Mouse (Mus musculus) MEL (cell line): ENCODE measurements around the gene Lrrc32. TPM values are rescaled to one million over a fixed set of nuclear protein-coding genes. Genes with fewer than 3 reads are reported as not detected.

Experiments
- DNase-seq: peaks from one replicate; pipeline ENCODE4 v3.0.0; 2011; ENCODE audit warnings: low read depth, low spot score
- H3K27ac ChIP-seq: 2 replicates; pipeline ENCODE4 v1.5.1; 2012; ENCODE audit warnings: low read depth, mild to moderate bottlenecking, control low read depth, low read length, moderate library complexity; ENCODE audit not compliant: control insufficient read depth
- H3K27me3 ChIP-seq, 2 experiments: fragments of 150-350 bp in 1 of 2; sonication (generic) in 1 of 2; 2 replicates each; pipeline ENCODE4 v1.6.1; 2012; ENCODE audit warnings: low read length in 2 of 2, mild to moderate bottlenecking in 2 of 2, improper control_type of control experiment in 1 of 2, moderate library complexity in 1 of 2; ENCODE audit not compliant: insufficient read depth in 2 of 2, control insufficient read depth in 1 of 2
- H3K36me3 ChIP-seq, 2 experiments: 2 replicates each; pipeline ENCODE4 v1.6.1; 2012 to 2014; ENCODE audit warnings: low read length in 2 of 2, improper control_type of control experiment in 1 of 2, inconsistent platforms in 1 of 2, mild to moderate bottlenecking in 1 of 2; ENCODE audit not compliant: insufficient read depth in 2 of 2, control insufficient read depth in 1 of 2
- H3K4me1 ChIP-seq, 2 experiments: fragments of 150-350 bp in 1 of 2; sonication (generic) in 1 of 2; 2 replicates each; pipeline ENCODE4 v1.6.1; 2012; ENCODE audit warnings: low read length in 2 of 2, improper control_type of control experiment in 1 of 2, mild to moderate bottlenecking in 1 of 2; ENCODE audit not compliant: insufficient read depth in 2 of 2, control insufficient read depth in 1 of 2
- H3K4me3 ChIP-seq, 2 experiments: fragments of 150-350 bp in 1 of 2; sonication (generic) in 1 of 2; 2 replicates each; pipeline ENCODE4 v1.5.1; 2012; ENCODE audit warnings: low read depth in 2 of 2, low read length in 2 of 2, mild to moderate bottlenecking in 2 of 2, moderate library complexity in 2 of 2, control low read depth in 1 of 2, improper control_type of control experiment in 1 of 2; ENCODE audit not compliant: control insufficient read depth in 1 of 2, insufficient read depth in 1 of 2
- H3K79me2 ChIP-seq: 2 replicates; pipeline ENCODE4 v1.6.1; 2012; ENCODE audit warnings: mild to moderate bottlenecking, low read length, moderate library complexity; ENCODE audit not compliant: control insufficient read depth, poor library complexity, insufficient read depth
- H3K9ac ChIP-seq: 2 replicates; pipeline ENCODE4 v1.6.1; 2012; ENCODE audit warnings: low read depth, mild to moderate bottlenecking, control low read depth, low read length, moderate library complexity; ENCODE audit not compliant: control insufficient read depth, poor library complexity, severe bottlenecking
- H3K9me3 ChIP-seq: fragments of 150-350 bp; sonication (generic); replicated peaks from 2 replicates; pipeline ENCODE4 v1.6.1; 2012; ENCODE audit warnings: mild to moderate bottlenecking, low read length, improper control_type of control experiment, moderate library complexity; ENCODE audit not compliant: insufficient read depth
- BHLHE40 ChIP-seq: IDR thresholded peaks from 2 replicates; pipeline ENCODE4 v1.6.1; 2012; ENCODE audit warnings: low read depth, mild to moderate bottlenecking, inconsistent platforms, low read length, improper control_type of control experiment, borderline replicate concordance
- CHD1 ChIP-seq: IDR thresholded peaks from 2 replicates; pipeline ENCODE4 v1.6.1; 2012; ENCODE audit warnings: low read depth, mild to moderate bottlenecking, inconsistent platforms, low read length, improper control_type of control experiment
- EP300 ChIP-seq, 2 experiments: IDR thresholded peaks; 2 replicates each; pipeline ENCODE4 v1.6.1; 2011; ENCODE audit warnings: improper control_type of control experiment in 2 of 2, low read length in 2 of 2, low read depth in 1 of 2, mild to moderate bottlenecking in 1 of 2
- ETS1 ChIP-seq: IDR thresholded peaks from 2 replicates; pipeline ENCODE4 v1.6.1; 2012; ENCODE audit warnings: low read depth, mild to moderate bottlenecking, inconsistent platforms, low read length, improper control_type of control experiment, moderate library complexity
- HCFC1 ChIP-seq: IDR thresholded peaks from 2 replicates; pipeline ENCODE4 v1.6.1; 2012; ENCODE audit warnings: low read depth, mild to moderate bottlenecking, inconsistent platforms, low read length, improper control_type of control experiment, moderate library complexity
- JUND ChIP-seq: IDR thresholded peaks from 2 replicates; pipeline ENCODE4 v1.6.1; 2011; ENCODE audit warnings: low read depth, mild to moderate bottlenecking, improper control_type of control experiment, low read length
- KAT2A ChIP-seq: conservative IDR thresholded peaks from 2 replicates; pipeline ENCODE4 v1.6.1; 2012; ENCODE audit warnings: low read depth, low read length, improper control_type of control experiment, inconsistent platforms
- MAFK ChIP-seq: IDR thresholded peaks from 2 replicates; pipeline ENCODE4 v1.6.1; 2011; ENCODE audit warnings: low read depth, mild to moderate bottlenecking, low read length, improper control_type of control experiment, borderline replicate concordance
- MAX ChIP-seq: IDR thresholded peaks from 2 replicates; pipeline ENCODE4 v1.6.1; 2011; ENCODE audit warnings: low read length, improper control_type of control experiment
- MEF2A ChIP-seq: IDR thresholded peaks from 2 replicates; pipeline ENCODE4 v1.6.1; 2014; ENCODE audit warnings: low read depth, mild to moderate bottlenecking, inconsistent platforms, low read length, improper control_type of control experiment; ENCODE audit not compliant: poor library complexity, insufficient replicate concordance, severe bottlenecking; ENCODE audit errors: extremely low read depth
- MXI1 ChIP-seq: IDR thresholded peaks from 2 replicates; pipeline ENCODE4 v1.6.1; 2011; ENCODE audit warnings: mild to moderate bottlenecking, low read depth, low read length, improper control_type of control experiment
- MYC ChIP-seq: IDR thresholded peaks from 2 replicates; pipeline ENCODE4 v1.6.1; 2011; ENCODE audit warnings: low read depth, mild to moderate bottlenecking, low read length, improper control_type of control experiment, moderate library complexity
- NRF1 ChIP-seq: IDR thresholded peaks from 2 replicates; pipeline ENCODE4 v1.6.1; 2014; ENCODE audit warnings: low read depth, mild to moderate bottlenecking, inconsistent platforms, low read length, improper control_type of control experiment, moderate library complexity; ENCODE audit not compliant: poor library complexity, insufficient read depth, severe bottlenecking
- POLR2AphosphoS5 ChIP-seq: IDR thresholded peaks from 2 replicates; pipeline ENCODE4 v1.6.1; 2012; ENCODE audit warnings: low read depth, borderline replicate concordance, mild to moderate bottlenecking, inconsistent platforms, low read length, moderate library complexity, mixed read lengths
- RCOR1 ChIP-seq: IDR thresholded peaks from 2 replicates; pipeline ENCODE4 v1.6.1; 2012; ENCODE audit warnings: low read depth, mild to moderate bottlenecking, inconsistent platforms, low read length, improper control_type of control experiment
- SIN3A ChIP-seq: IDR thresholded peaks from 2 replicates; pipeline ENCODE4 v1.6.1; 2012; ENCODE audit warnings: low read length, improper control_type of control experiment, inconsistent platforms
- SMC3 ChIP-seq: IDR thresholded peaks from 2 replicates; pipeline ENCODE4 v1.6.1; 2011; ENCODE audit warnings: low read depth, low read length, improper control_type of control experiment
- UBTF ChIP-seq: IDR thresholded peaks from 2 replicates; pipeline ENCODE4 v1.6.1; 2012; ENCODE audit warnings: low read depth, mild to moderate bottlenecking, inconsistent platforms, low read length, improper control_type of control experiment, moderate library complexity, borderline replicate concordance; ENCODE audit not compliant: insufficient read depth
- USF1 ChIP-seq: IDR thresholded peaks from 2 replicates; pipeline ENCODE4 v1.6.1; 2014; ENCODE audit warnings: low read depth, mild to moderate bottlenecking, inconsistent platforms, low read length, improper control_type of control experiment, moderate library complexity
- ZC3H11A ChIP-seq: IDR thresholded peaks from 2 replicates; pipeline ENCODE4 v1.6.1; 2012; ENCODE audit warnings: low read depth, mild to moderate bottlenecking, inconsistent platforms, low read length, improper control_type of control experiment
- ZKSCAN1 ChIP-seq: IDR thresholded peaks from 2 replicates; pipeline ENCODE4 v1.6.1; 2012; ENCODE audit warnings: low read depth, mild to moderate bottlenecking, inconsistent platforms, low read length, improper control_type of control experiment, moderate library complexity
- ZMIZ1 ChIP-seq: IDR thresholded peaks from 2 replicates; pipeline ENCODE4 v1.6.1; 2012; ENCODE audit warnings: low read depth, mild to moderate bottlenecking, inconsistent platforms, low read length, improper control_type of control experiment, moderate library complexity
- polyA plus RNA-seq, 2 experiments: library from polyadenylated mRNA; stranded (reverse) in 1 of 2; unstranded in 1 of 2; fragments of >175 nt in 1 of 2; fragments of >200 nt in 1 of 2; gene quantifications; 2 replicates each; pipeline versions ENCODE4 v1.2.1 to v1.2.4; 2012; ENCODE audit warnings: low replicate concordance in 2 of 2, low read depth in 1 of 2; ENCODE audit not compliant: insufficient read length in 2 of 2, insufficient read depth in 1 of 2, missing spikeins in 1 of 2
- total RNA-seq: library from RNA; depleted of rRNA; stranded (reverse); fragments of 300-350 nt; gene quantifications from 2 replicates; pipeline ENCODE4 v1.2.3, GENCODE M21; 2012

Lrrc32 gene
- total and polyA plus RNA-seq, 3 experiments, result not detected

- Histone ChIP-seq H3K36me3 (no peaks in the 10 kb centered on the region), H3K4me3 (no peak overlapping the region), H3K4me1 (no peaks in the 10 kb centered on the region), H3K79me2 (no peaks in the 10 kb centered on the region), H3K9ac (no peak overlapping the region), H3K27me3 (peaks cover 0 to 3% of the 10 kb centered on the region in 2 experiments; a peak in 2 of 4 replicates), H3K27ac (no peak overlapping the region), H3K9me3 (no peaks in the 10 kb centered on the region)
- no peak for DNase-seq
- TF ChIP-seq ZKSCAN1 (no peak), MXI1 (no peak), EP300 (IDR thresholded peaks at IDR 0.05; ENCODE audit: low read depth in 1 of 2, low read length in 2 of 2) (no peak), MYC (no peak), CHD1 (no peak), SMC3 (no peak), POLR2AphosphoS5 (no peak), ZMIZ1 (no peak), RCOR1 (no peak), ZC3H11A (no peak), MEF2A (no peak), MAFK (no peak), MAX (no peak), NRF1 (no peak), USF1 (no peak)
Observed at GRCm38 (mm10) chr7:98527085-98527484, 38.0 kb downstream of the Lrrc32 start.

- no peaks in the 10 kb centered on the region for H3K36me3 ChIP-seq
- TF ChIP-seq JUND, result no peak
- no peak for TF ChIP-seq UBTF
- TF ChIP-seq SIN3A, result no peak
- no peak for TF ChIP-seq KAT2A
- no peak for TF ChIP-seq HCFC1
- TF ChIP-seq ETS1, result no peak
- TF ChIP-seq BHLHE40, result no peak
Observed at GRCm38 (mm10) chr7:98531612-98532011, 42.5 kb downstream of the Lrrc32 start.

More at GRCm38 (mm10) chr7:98531612-98532011, 42.5 kb downstream of the Lrrc32 start:
- H3K9ac ChIP-seq, result no peak overlapping the region
- H3K9me3 ChIP-seq, result no peaks in the 10 kb centered on the region
- no peaks in the 10 kb centered on the region for H3K79me2 ChIP-seq
- H3K27me3 ChIP-seq, result no peaks in the 10 kb centered on the region; a peak in 1 of 4 replicates
- H3K27ac ChIP-seq, result no peak overlapping the region
- DNase-seq, result no peak
- H3K4me1 ChIP-seq, result peaks cover 0 to 8% of the 10 kb centered on the region in 2 experiments; a peak in 1 of 4 replicates
- no peak overlapping the region for H3K4me3 ChIP-seq
